Mouse (Mus musculus): Measurements from ENCODE around the gene Tmem94. TPM values are rescaled to one million over a fixed set of nuclear protein-coding genes. Genes with fewer than 3 reads are reported as not detected.

Tmem94 gene
- polyA plus RNA-seq, 1 experiment from 2014 or later: 26.5 TPM

DNA sequence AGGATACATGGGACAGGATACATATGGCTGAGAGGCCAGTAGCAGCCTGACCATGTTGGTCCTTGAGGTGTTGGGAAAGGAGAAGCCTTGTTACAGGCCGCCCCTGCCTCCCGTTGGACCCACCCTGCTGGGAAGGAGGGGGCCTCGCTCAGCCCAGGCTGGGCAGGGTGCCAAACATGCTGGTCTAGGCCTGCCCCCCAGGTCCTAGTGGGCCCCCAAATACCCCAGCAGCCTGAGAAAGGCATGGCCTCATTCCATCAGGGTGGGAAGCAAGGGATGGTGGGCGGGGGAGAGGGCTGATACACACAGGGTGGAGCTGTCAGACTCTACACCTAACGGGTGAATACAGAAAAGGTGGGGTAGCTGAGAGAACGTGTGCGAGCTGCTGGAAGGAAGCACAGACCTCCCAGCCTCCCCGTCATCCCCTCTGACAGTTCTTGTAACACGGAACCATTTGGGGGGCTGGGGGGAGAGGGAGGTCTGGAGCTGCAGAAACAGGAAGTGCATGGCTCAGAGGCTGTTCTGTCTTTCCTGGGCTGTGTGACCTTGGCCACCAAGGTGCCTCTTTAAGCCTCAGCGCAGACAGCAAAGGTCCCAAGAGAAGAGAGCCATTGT is 43.6 kb downstream of the Tmem94 start:
- no peak for ATAC-seq (ENCODE audit: insufficient number of reproducible peaks, insufficient read depth, low FRiP score, low TSS enrichment, low read depth)
- H3K4me1 ChIP-seq (replicated peaks): peaks cover 51% of the 10 kb centered on the region
- peak overlapping the region; percentile 34; the same call in 1 of the 2 replicates for H3K9ac ChIP-seq (replicated peaks)
- H3K27me3 ChIP-seq: no peaks in the 10 kb centered on the region
- H3K4me2 ChIP-seq: peak overlapping the region; percentile 41
- H3K36me3 ChIP-seq: peaks cover 76% of the 10 kb centered on the region
- peak overlapping the region; percentile 66 for H3K27ac ChIP-seq
- H3K9me3 ChIP-seq: no peaks in the 10 kb centered on the region
- WGBS: 56% methylated on average over 10 of the region's 10 CpGs
- peak overlapping the region; percentile 13 for H3K4me3 ChIP-seq (replicated peaks)

DNA sequence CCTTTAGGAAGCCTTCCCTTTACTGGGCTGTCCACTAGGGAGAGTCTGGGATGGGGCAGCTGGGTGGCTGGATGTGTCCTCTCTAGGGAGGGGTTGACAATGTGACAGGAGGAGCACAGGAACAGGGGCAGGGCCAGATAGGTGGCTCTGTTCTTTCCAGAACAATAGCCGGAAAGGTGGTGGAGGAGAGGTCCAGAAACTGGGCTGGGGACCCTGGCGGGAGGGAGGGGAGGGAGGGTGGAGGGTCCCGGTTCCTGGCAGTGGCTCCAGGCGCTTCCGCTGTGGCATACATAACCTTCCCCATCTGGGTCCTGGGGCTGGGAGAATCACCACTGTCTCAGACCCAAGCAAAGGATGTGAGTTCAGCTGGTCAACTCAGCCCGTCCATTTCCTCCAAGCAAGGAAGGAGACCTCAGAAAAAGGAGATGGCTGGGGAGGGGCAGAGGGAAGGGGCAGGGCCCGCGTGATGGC is 44.1 kb downstream of the Tmem94 start:
- Histone ChIP-seq H3K9ac (replicated peaks) (peak overlapping the region; percentile 34; the same call in 1 of the 2 replicates), H3K36me3 (peaks cover 72% of the 10 kb centered on the region), H3K27me3 (no peaks in the 10 kb centered on the region), H3K4me3 (replicated peaks) (peak overlapping the region; percentile 13), H3K4me2 (peak overlapping the region; percentile 41), H3K4me1 (replicated peaks) (peaks cover 54% of the 10 kb centered on the region), H3K9me3 (no peaks in the 10 kb centered on the region), H3K27ac (peak overlapping the region; percentile 66)
- no peak for ATAC-seq (ENCODE audit: insufficient number of reproducible peaks, insufficient read depth, low FRiP score, low TSS enrichment, low read depth)
- WGBS: 71% methylated on average over 8 of the region's 8 CpGs

DNA sequence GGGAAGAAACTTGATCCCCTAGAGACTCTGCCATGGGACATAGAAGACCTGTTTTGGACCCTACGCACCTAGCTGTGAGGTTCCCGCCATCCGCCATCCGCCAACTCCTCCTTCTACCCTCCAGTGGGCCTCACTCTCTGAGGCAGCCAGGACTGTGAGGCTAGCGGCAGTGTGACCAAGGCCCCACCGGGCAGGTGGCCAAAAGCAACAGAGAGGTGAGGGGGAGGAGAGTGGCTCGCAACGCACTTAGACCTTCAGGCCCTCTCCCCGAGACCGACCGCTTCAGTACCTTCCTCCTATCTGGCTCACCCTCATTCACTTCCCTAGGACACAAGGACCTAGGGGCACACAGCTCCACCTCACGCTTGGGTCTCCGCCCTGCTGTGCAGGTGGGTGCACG is 45.1 kb downstream of the Tmem94 start:
- peak overlapping the region; percentile 95 for H3K4me3 ChIP-seq (replicated peaks)
- H3K9ac ChIP-seq (replicated peaks): no peak overlapping the region
- H3K4me1 ChIP-seq (replicated peaks): peaks cover 61% of the 10 kb centered on the region
- H3K4me2 ChIP-seq: peak overlapping the region; percentile 89
- ATAC-seq (ENCODE audit: insufficient number of reproducible peaks, insufficient read depth, low FRiP score, low TSS enrichment, low read depth): no peak
- WGBS: 83% methylated on average over 14 of the region's 14 CpGs
- no peaks in the 10 kb centered on the region for H3K27me3 ChIP-seq
- no peaks in the 10 kb centered on the region for H3K9me3 ChIP-seq
- 0 out of 2 replicates have a peak overlapping the region, but pooled peaks have one; percentile 64 for H3K27ac ChIP-seq
- H3K36me3 ChIP-seq: peaks cover 61% of the 10 kb centered on the region

DNA sequence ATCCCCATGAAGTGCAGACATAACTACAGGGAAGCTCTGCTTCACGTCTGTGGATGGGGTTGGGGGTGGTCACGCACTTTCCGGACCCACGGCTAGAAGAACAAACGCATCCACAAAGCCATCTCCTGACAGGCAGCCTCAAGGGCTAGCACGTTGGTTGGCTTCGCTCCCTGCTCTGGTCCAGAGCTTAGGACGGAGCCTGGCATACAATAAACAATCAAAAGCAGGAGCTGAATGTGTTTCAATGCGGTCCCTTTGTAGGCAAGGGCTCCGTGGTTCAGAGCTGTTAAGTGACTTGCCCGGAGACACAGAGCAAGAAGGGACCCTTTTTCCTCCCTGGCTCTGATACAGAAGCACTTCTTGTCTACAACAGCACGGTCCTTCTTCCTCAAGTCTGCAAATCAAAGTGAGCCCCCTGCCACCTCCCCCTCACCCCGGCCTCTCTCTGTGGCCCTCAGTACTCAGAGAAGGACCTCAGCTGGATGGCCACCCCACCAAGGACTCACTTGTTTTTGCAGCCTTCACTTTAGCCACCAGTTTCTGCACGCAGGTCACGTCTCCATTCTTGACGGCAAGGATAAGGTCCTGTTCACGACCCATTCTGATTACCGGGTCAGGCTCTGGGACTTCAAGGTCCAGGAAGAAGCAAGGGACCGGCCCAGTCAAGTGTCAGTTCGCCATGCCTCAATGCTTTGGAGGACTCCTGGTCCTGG is 46.3 kb downstream of the Tmem94 start:
- H3K9ac ChIP-seq (replicated peaks): peak overlapping the region; percentile 83
- WGBS: 82% methylated on average over 20 of the region's 20 CpGs
- H3K27ac ChIP-seq: no peak overlapping the region
- H3K36me3 ChIP-seq: peaks cover 52% of the 10 kb centered on the region
- peak overlapping the region; percentile 89 for H3K4me2 ChIP-seq
- H3K27me3 ChIP-seq: no peaks in the 10 kb centered on the region
- H3K9me3 ChIP-seq: no peaks in the 10 kb centered on the region
- H3K4me3 ChIP-seq (replicated peaks): peak overlapping the region; percentile 95
- no peak for ATAC-seq (ENCODE audit: insufficient number of reproducible peaks, insufficient read depth, low FRiP score, low TSS enrichment, low read depth)
- H3K4me1 ChIP-seq (replicated peaks): peaks cover 68% of the 10 kb centered on the region

DNA sequence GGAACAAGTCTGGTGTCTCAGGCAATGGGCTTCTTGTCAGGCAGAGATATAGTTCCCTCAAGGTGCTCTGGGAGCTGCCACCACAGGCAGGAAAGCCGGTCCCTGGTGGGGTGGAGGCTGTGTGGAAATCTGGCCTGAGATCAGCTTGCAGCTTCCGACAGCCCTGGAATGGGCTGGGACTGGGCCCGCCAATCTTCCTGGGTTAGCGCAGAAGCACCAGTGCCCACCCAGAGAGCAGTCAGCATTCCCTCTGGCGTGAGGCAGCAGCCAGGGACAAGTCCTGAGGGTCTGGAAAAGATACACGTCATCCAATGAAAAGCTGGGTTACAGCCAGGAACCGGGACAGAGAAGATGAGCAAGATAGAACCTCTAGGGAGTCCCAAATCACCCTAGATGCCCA is 46.9 kb downstream of the Tmem94 start:
- H3K4me1 ChIP-seq (replicated peaks): peaks cover 68% of the 10 kb centered on the region
- no peak overlapping the region for H3K27ac ChIP-seq

DNA sequence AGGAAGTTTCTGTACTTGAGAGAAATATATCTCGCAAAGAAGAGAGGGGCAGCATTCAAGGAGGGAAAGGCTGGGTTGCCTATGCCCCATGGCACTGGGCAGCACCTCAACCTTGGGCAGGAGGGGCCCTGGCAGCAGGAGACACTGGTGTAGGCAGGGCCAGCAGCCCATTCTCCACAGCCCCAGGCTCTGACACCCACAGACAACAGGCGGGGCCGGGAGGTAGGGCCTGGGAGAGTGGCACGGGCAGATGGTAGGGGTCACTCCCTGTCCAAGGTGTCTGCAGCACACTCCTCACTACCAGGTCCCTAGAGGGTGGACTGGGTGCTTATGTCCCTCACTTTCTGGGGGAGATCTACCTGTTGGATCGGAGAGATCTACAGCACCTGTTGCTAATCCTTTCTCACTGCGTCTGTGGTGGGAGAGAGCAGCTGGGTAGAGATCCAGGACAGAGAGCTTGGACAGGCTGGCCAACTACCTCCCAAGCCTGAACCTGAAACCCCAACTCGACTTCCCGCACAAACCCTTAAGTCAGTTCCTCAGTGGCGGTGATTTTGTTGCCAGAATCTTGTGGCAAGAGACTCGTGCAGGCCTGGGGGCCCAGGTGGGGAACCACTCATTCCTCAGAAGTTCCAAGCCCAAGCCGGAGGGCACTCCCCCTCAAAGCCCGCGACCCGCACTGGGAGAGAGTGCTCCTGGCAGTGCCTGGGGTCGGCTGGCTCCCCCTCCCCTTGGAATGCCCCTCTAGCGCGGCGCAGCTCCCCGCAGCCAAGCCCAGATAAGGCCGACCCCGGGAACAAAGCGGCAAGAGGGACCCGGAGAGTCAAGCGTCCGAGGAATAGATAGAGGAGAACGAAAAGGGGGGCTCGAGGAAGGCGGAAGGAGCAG is 47.5 kb downstream of the Tmem94 start:
- Histone ChIP-seq H3K36me3 (peaks cover 50% of the 10 kb centered on the region), H3K27ac (peak overlapping the region; percentile 78), H3K4me3 (replicated peaks) (peak overlapping the region; percentile 95), H3K4me1 (replicated peaks) (peaks cover 68% of the 10 kb centered on the region), H3K9ac (replicated peaks) (peak overlapping the region; percentile 83), H3K9me3 (no peaks in the 10 kb centered on the region), H3K4me2 (peak overlapping the region; percentile 89), H3K27me3 (no peaks in the 10 kb centered on the region)
- WGBS: 4% methylated on average over 28 of the region's 28 CpGs
- peak; percentile 2; the same call in 1 of the 2 replicates for ATAC-seq (ENCODE audit: insufficient number of reproducible peaks, insufficient read depth, low FRiP score, low TSS enrichment, low read depth)

More for the DNA sequence above, 46.9 kb downstream of the Tmem94 start:
- H3K9ac ChIP-seq (replicated peaks): peak overlapping the region; percentile 83
- no peak for ATAC-seq (ENCODE audit: insufficient number of reproducible peaks, insufficient read depth, low FRiP score, low TSS enrichment, low read depth)
- peak overlapping the region; percentile 89 for H3K4me2 ChIP-seq
- no peaks in the 10 kb centered on the region for H3K9me3 ChIP-seq
- H3K36me3 ChIP-seq: peaks cover 50% of the 10 kb centered on the region
- 55% methylated on average over 7 of the region's 7 CpGs for WGBS
- H3K4me3 ChIP-seq (replicated peaks): peak overlapping the region; percentile 95
- no peaks in the 10 kb centered on the region for H3K27me3 ChIP-seq

DNA sequence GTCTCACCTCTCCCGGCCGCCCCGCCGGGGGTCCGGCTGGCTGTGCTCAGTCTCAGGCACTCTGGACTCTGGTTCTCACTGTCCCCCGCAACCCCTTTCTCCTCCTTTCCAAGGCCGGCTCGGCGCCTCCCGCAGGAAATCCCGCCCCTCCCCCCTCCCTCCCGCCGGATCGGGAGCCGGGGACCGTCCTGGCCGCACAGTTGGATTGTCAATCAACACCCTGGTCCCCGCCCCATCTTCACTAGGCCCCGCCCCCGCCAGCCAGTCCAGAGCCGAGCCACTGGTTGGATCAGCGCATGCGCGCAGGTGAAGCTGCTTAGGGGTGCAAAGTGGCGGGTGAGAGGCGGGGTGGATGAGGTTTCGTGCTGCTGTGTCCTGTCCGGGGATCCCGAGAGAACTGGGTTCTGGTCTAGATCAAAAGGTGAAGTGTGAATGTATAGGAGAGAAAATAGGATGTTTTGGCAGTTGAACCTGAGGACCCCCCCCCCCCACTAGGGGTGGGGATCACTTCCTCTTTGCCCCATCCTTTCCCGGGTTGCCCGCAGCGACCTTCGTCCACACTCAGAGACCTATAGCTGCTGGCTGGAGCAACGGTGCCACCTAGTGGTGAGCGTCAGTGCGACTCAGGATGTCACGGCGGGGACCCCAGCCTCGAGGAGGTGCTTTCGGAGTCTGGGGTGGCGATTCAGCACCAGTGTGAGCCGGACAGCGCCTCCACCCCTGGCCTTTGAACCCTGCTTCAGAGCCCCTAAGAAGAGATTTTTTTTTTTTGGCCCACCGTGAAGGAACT is 48.5 kb downstream of the Tmem94 start, which contains the start of gene Caskin2:
Gene Caskin2 (minus strand): TSS at position 133 of the 790 bp plus-strand sequence.
- Histone ChIP-seq H3K27me3 (no peaks in the 10 kb centered on the region), H3K27ac (peak within 1 kb of the TSS; percentile 82), H3K9ac (replicated peaks) (peak within 1 kb of the TSS; percentile 85), H3K36me3 (peaks cover 49% of the 10 kb centered on the region), H3K4me1 (replicated peaks) (peaks cover 59% of the 10 kb centered on the region), H3K4me2 (peak within 1 kb of the TSS; percentile 89), H3K4me3 (replicated peaks) (peak within 1 kb of the TSS; percentile 95), H3K9me3 (no peaks in the 10 kb centered on the region)
- peak; percentile 94 for ATAC-seq (ENCODE audit: insufficient number of reproducible peaks, insufficient read depth, low FRiP score, low TSS enrichment, low read depth)
- under 1% methylated on average over 40 of the region's 44 CpGs for WGBS

DNA sequence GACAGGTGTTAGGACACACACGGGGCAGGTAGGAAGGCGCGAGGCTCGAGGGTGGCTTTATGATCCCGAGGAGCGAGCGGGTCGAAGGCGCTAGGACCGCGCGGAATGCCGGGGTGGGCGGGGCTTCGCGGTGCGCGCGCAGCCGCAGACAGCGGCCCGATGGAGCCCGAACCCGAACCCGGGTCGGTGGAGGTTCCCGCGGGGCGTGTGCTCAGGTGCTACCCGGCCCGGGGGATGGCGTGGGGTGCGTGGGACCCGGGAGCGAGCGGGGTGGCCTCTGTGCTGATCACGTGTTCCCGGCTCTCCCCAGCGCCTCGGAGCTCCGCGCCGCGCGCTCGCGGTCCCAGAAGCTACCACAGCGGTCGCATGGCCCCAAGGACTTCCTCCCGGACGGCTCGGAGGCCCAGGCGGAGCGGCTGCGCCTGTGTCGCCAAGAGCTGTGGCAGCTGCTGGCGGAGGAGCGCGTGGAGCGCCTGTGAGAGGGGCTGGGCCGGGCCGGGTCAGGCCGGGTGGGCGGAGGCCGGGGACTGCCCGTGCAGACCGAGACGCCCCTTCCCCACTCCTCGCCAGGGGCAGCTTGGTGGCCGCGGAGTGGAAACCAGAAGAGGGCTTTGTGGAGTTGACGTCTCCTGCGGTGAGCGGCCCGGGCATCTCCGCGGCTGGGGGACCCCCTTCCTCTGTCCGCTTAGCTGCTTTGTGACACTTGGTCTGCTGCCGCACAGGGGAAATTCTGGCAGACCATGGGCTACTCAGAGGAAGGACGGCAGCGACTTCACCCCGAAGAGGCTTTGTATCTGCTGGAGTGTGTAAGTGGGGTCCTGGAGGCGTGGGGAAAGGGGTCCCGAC is 49.6 kb downstream of the Tmem94 start, which contains the start of gene Tsen54:
Gene Tsen54 (plus strand): TSS at position 120 of the 846 bp plus-strand sequence.
- Histone ChIP-seq H3K27ac (peak within 1 kb of the TSS; percentile 82), H3K9me3 (no peaks in the 10 kb centered on the region), H3K4me1 (replicated peaks) (peaks cover 48% of the 10 kb centered on the region), H3K9ac (replicated peaks) (peak within 1 kb of the TSS; percentile 85), H3K27me3 (no peaks in the 10 kb centered on the region), H3K4me3 (replicated peaks) (peak within 1 kb of the TSS; percentile 95), H3K36me3 (peaks cover 44% of the 10 kb centered on the region), H3K4me2 (peak within 1 kb of the TSS; percentile 89)
- under 1% methylated on average over 84 of the region's 84 CpGs for WGBS
- ATAC-seq (ENCODE audit: insufficient number of reproducible peaks, insufficient read depth, low FRiP score, low TSS enrichment, low read depth): 0 out of 2 replicates have a peak, but pooled peaks have one; percentile 13

DNA sequence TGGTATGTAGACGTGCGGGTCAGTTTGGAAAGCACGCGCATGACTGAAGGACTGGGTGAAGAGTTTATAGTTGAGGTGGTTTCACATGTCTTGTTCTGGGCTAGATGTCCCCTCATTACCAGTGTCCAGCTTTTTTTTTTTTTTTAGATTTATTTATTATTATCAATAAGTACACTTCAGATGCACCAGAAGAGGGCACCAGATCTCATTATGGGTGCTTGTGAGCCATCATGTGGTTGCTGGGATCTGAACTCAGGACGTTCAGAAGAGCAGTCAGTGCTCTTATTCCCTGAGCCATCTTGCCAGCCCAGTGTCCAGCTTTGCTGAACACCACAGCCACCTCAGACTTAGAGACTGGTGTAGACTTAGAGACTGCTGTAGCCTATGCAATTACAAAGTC is 52.1 kb downstream of the Tmem94 start:
- no peak overlapping the region for H3K9ac ChIP-seq (replicated peaks)
- H3K4me1 ChIP-seq (replicated peaks): peaks cover 23% of the 10 kb centered on the region
- 89% methylated on average over 5 of the region's 5 CpGs for WGBS
- H3K9me3 ChIP-seq: no peaks in the 10 kb centered on the region
- no peak overlapping the region for H3K27ac ChIP-seq
- no peak overlapping the region for H3K4me3 ChIP-seq (replicated peaks)
- no peak overlapping the region for H3K4me2 ChIP-seq
- peaks cover 47% of the 10 kb centered on the region for H3K36me3 ChIP-seq
- H3K27me3 ChIP-seq: no peaks in the 10 kb centered on the region
- no peak for ATAC-seq (ENCODE audit: insufficient number of reproducible peaks, insufficient read depth, low FRiP score, low TSS enrichment, low read depth)
